Mouse (Mus musculus) brain, adult 2 months (tissue): ENCODE measurements at regions not wholly inside any gene's neighbourhood (a gene's known extent, or its start where the extent isn't known, plus 50 kb on each side); places are given as distances from the start of the nearest gene placed in this dataset.

Source experiments
- DNase-seq: peaks from one replicate; pipeline ENCODE4 v3.0.0; 2011; ENCODE audit warnings: low read depth, low spot score

DNA sequence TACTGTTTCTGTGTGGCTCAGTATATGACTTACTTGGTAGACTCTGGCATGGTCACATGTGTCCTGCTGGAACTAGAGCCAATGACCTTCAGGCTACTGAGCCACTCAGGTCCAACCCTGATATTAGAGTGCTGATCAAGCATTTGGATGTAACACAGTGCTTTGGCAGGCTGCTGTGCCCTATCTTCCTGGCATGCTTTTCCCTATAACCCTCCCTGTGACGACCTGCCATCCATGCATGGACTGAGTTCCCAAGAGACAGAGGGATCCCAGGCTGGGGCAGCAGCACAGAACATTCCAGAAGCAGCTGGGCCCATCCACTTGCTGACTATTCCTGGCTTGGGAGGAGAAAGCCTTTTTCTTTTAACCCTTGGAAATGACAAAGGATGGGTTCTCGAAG lies 451.4 kb downstream of the Cd83 start:
- DNase-seq: no peak

DNA sequence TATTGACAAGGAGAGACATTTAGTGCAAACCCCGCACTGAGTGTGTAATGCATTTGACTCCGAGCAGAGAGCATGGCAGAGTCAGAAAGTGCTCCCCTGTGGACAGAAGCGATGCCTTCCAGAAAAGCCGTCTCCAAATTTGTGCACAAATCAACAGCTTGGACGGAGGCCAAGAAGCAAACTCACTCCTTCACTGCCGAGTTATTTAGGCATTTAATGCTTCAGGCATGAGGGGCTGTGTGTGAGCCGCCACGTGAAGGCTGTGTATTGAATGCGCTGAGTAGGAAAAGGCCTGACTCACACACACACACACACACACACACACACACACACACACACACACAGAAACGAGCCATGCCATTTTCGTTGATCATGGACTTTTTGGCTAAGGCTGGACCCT lies 453.7 kb downstream of the Cd83 start:
- DNase-seq: peak; percentile 77

DNA sequence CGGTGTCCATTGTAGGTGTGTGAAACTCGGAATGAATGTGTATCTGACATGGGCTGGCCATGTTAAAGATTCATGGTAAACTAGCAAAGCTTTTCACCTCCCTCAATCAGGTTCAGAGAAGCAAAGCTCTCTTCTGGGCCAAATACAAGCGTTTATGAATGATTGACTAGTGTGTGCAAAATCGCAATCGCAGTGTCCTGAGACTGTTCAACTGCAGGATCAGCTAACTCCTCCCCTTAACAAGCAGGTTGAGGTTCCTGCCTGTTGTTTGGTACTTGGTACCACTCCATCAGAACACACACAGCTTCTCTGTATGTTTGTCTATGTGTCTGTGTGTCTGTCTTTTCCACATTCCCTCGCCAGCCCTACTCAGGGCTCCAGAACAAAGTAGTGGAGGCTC lies 458.6 kb downstream of the Cd83 start:
- no peak for DNase-seq

GRCm38 (mm10) chr13:44246714-44247251 lies 462.2 kb downstream of the Cd83 start:
- no peak for DNase-seq

DNA sequence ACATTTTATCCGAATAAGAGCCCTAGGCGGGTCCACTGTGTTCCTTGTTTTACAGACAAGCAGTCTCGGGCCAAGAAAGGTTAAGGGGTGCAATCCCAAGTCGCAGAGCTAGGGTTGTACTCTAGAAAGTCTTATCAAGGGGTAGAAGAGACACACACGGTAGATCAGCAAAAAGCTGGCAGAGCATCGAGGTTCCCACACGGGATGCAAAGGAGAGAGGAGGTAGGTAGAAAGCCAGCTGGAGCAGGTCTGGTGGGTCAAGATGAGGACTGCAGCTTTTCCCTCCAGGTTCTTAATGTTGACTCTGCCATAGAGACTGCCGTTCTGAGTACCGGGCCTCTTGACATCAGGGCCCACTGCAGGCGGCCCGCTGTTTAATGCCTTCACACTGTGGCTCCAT lies 463.3 kb downstream of the Cd83 start:
- no peak for DNase-seq

GRCm38 (mm10) chr13:44248401-44248800 lies 463.8 kb downstream of the Cd83 start:
- DNase-seq: peak; percentile 36

GRCm38 (mm10) chr13:44249119-44249518 lies 464.5 kb downstream of the Cd83 start:
- DNase-seq: no peak

- no peak for DNase-seq
Observed at GRCm38 (mm10) chr13:44250474-44251201, 466.1 kb downstream of the Cd83 start.

GRCm38 (mm10) chr13:44251503-44251902 lies 466.9 kb downstream of the Cd83 start:
- no peak for DNase-seq

DNA sequence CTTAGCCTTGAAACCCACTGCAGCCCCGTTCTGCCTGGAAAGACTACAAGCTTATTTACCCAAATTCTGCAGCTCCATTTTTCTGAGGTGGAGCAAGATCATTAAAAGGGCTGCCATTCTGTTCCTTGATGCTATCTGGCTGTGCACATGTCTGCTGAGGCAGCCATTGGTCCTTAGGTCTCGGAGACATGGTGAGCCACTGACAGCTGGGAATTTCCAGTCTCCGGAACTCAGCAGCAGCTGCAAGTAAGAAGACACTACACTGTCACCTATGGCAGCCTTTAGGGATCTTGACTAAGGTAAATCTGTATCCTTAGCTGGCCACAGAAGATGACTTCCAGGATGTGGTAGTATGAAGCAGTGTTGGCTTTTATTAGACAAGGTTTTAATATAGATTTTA lies 467.9 kb downstream of the Cd83 start:
- DNase-seq: no peak

- DNase-seq: no peak
Observed at GRCm38 (mm10) chr13:44258422-44258821, 470.9 kb upstream of the Jarid2 start.

DNA sequence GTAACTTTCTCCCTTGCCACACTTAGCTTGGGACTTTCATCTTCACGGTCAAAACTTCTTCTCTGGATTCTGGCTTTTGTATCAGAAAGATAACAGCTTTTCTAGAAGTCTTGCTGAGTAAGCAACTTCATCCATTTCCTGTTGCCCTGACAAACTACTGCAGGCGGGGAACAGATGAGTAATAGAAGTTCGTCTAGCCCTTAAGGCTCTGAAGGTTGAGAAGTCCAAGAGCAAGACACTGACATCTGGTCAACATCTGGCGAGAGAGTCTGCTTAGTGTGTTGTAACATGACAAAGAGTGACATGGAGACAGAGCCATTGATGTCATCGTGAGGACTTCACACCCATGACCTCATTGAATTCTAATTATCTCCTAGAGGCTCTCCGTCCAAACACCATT lies 469.2 kb upstream of the Jarid2 start:
- no peak for DNase-seq

- no peak for DNase-seq
Observed at GRCm38 (mm10) chr13:44260637-44261333, 468.5 kb upstream of the Jarid2 start.

GRCm38 (mm10) chr13:44272746-44273524 lies 456.3 kb upstream of the Jarid2 start:
- no peak for DNase-seq

GRCm38 (mm10) chr13:44277952-44278351 lies 451.3 kb upstream of the Jarid2 start:
- DNase-seq: no peak

DNA sequence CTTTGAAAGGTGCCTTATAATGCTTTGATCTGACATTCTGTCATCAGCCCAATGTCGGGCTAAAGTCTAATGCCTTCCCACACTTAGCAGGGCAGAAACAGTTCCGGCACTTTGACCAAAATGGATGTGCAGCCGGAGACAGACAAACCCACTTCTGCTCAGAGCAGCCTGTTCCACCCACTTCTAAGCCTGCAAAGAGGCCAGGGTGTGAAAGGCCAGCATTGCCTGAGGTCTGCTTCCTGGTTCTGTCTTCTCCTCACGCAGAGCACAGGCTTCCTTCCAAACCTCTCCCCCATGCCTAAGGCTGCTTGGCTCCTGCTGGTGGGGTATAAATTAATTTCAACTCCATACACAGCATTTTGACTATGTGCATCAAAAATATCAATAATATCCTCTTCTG lies 450.2 kb upstream of the Jarid2 start:
- DNase-seq: peak; percentile 66

DNA sequence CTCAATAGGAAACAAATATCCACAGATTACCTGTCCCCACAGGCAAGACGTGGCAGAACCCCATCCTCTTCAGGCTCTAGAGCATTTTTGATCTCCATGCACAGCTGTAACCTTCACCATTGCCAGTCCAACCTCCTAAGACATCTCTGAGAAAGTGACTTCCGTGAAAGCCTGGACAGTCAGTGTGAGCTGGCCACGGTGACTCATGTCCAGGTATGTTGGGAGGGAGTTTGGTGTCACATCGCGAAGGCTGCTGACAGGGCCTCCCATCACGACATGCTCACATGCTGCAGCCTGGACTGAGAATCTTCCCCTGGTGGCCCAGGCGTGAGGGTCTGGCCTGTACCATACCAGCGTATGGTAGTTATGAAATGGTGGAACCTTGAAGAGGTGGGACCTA lies 449.0 kb upstream of the Jarid2 start:
- no peak for DNase-seq

- DNase-seq: no peak
Observed at GRCm38 (mm10) chr13:44281796-44282195, 447.5 kb upstream of the Jarid2 start.

DNA sequence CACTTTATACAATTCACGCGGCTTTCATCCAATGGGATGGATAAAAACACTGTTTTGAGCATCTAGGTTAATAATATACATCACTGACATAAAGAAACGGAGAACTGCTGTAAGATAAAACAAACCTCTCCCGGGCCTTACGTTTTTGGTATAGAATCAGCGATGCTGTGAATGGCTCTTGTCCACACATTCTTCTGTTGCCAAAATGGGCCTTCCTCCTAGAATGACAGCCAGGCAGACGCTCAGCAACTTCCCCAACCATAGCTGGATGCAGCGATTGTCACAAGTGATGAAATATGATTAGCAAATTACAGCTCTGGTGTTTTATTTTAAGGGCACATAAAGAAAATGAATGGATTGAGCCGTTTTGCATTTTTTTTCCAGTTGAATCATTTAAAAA lies 447.0 kb upstream of the Jarid2 start:
- peak; percentile 44 for DNase-seq

DNA sequence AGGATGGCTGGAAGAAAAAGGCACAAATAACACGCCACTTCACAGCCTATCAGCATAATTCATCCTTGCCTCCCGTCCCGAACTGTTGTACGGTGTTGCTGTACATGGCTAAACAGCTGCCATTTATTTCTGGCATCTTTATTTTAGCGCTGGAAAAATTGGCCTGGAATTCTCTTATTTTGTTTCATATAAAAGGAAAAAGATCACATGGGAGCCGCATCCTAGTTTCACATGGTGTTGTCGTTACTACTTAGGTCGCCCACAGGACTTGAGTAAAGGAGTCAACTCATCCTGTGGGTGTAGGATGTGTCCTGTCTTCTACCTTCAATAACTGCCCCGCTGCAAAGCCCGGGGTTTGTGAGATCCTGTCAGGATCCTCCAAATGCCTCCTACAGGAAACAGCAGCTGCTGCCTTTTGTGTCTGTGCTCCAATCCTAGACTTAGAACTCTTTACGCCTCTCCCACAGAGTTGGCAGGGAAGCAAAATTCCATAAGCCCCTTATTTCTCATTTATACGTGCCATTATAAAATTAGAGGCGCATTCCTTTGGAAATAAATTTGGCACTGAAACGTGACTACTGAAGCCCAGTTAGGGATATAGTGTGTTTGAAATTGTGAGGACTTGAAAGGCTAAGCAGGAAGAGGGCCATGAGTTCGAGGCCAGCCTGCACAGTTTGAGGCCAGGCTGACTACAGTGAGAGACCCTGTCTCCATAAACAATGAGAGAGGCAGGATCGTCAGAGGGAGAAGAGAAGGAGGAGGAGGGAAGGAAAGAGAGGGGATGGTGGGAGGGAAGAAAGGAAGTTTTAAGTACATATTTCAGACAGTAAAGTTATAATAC lies 446.3 kb upstream of the Jarid2 start:
- DNase-seq: peak; percentile 87

DNA sequence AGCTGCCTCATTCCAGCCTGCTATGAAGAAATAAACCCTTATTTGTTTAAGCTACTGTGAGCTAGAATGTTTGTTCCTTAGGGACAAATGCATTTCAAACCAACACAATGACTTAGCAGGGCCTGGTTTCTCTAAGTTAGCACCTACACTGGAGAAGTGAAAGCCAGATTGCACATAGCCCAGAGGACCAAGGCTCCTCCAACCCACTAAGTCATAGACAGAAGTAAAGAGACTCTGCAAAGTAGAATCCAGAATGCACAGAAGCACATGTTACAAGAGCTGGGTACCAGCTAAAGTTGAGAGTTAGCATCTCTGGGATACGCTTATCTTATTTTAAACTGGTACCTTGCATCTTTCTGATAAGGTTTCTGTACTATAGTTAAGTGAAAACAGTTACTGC lies 443.4 kb upstream of the Jarid2 start:
- no peak for DNase-seq
